Mouse (Mus musculus) limb, embryonic 12.5 days (tissue): ENCODE measurements around the gene Arrb1. TPM values are rescaled to one million over a fixed set of nuclear protein-coding genes. Genes with fewer than 3 reads are reported as not detected.
A peak's percentile ranks its signal among the peaks of the same experiment; 100 is the strongest.

Source experiments
- ATAC-seq: fragments of 200-750 bp; cut with Nextera tagmentation; 2 replicates; pipeline ENCODE4 v1.8.0; 2017; ENCODE audit warnings: low read depth, moderate TSS enrichment; ENCODE audit not compliant: insufficient number of reproducible peaks, insufficient read depth, low FRiP score, low TSS enrichment
- H3K27ac ChIP-seq: fragments of 300-500 bp; sonication (generic); 2 replicates; pipeline ENCODE4 v1.5.1; 2016; ENCODE audit warnings: mild to moderate bottlenecking, moderate library complexity
- H3K27me3 ChIP-seq: fragments of 300-500 bp; sonication (generic); 2 replicates; pipeline ENCODE4 v1.6.1; 2016; ENCODE audit warnings: mild to moderate bottlenecking, moderate library complexity
- H3K36me3 ChIP-seq: fragments of 300-500 bp; sonication (generic); 2 replicates; pipeline ENCODE4 v1.6.1; 2016; ENCODE audit warnings: mild to moderate bottlenecking, moderate library complexity
- H3K4me1 ChIP-seq: fragments of 300-500 bp; sonication (generic); replicated peaks from 2 replicates; pipeline ENCODE4 v1.6.1; 2016
- H3K4me2 ChIP-seq: fragments of 300-500 bp; sonication (generic); 2 replicates; pipeline ENCODE4 v1.6.1; 2016; ENCODE audit warnings: mild to moderate bottlenecking, moderate library complexity
- H3K4me3 ChIP-seq: fragments of 300-500 bp; sonication (generic); replicated peaks from 2 replicates; pipeline ENCODE4 v1.5.1; 2016; ENCODE audit warnings: mild to moderate bottlenecking
- H3K9ac ChIP-seq: fragments of 300-500 bp; sonication (generic); replicated peaks from 2 replicates; pipeline ENCODE4 v1.6.1; 2016; ENCODE audit warnings: mild to moderate bottlenecking, moderate library complexity
- H3K9me3 ChIP-seq: fragments of 300-500 bp; sonication (generic); 2 replicates; pipeline ENCODE4 v1.6.1; 2016; ENCODE audit warnings: mild to moderate bottlenecking, moderate library complexity
- WGBS: fragments of 180-500 bp; shearing (Covaris S2); methylation state at CpG from one replicate; pipeline ENCODE4 v1.1.7; 2016; 5-methylcytosine and 5-hydroxymethylcytosine counted together
- polyA plus RNA-seq: library from polyadenylated mRNA; unstranded; fragments of >200 nt; fragmentation: Nextera tagmentation; extraction: Ambion mirVana; gene quantifications from 2 replicates; pipeline ENCODE4 v1.2.1, GENCODE M21; 2016

Arrb1 gene
- polyA plus RNA-seq, 1 experiment from 2014 or later = 8.1 TPM

GRCm38 (mm10) chr7:99580247-99580646, 45.0 kb downstream of the Arrb1 start:
- Histone ChIP-seq H3K9ac (no peak overlapping the region), H3K4me3 (no peak overlapping the region), H3K4me2 (peak overlapping the region; percentile 43), H3K4me1 (peaks cover 13% of the 10 kb centered on the region), H3K36me3 (peaks cover 4% of the 10 kb centered on the region; the same call in 1 of the 2 replicates), H3K9me3 (no peaks in the 10 kb centered on the region), H3K27me3 (peaks cover 11% of the 10 kb centered on the region), H3K27ac (no peak overlapping the region)
- 33% methylated on average over 6 of the region's 6 CpGs for WGBS
- ATAC-seq = no peak

GRCm38 (mm10) chr7:99582306-99582705, 47.0 kb downstream of the Arrb1 start:
- Histone ChIP-seq H3K36me3 (peaks cover 4% of the 10 kb centered on the region; the same call in 1 of the 2 replicates), H3K4me1 (peaks cover 13% of the 10 kb centered on the region), H3K4me2 (no peak overlapping the region), H3K4me3 (no peak overlapping the region), H3K9ac (no peak overlapping the region), H3K27me3 (peaks cover 11% of the 10 kb centered on the region), H3K27ac (no peak overlapping the region), H3K9me3 (no peaks in the 10 kb centered on the region)
- 75% methylated on average over 7 of the region's 7 CpGs for WGBS
- ATAC-seq = no peak

- Histone ChIP-seq H3K27ac (no peak overlapping the region), H3K4me1 (peaks cover 13% of the 10 kb centered on the region), H3K9ac (no peak overlapping the region), H3K9me3 (no peaks in the 10 kb centered on the region), H3K27me3 (peaks cover 11% of the 10 kb centered on the region), H3K4me2 (no peak overlapping the region), H3K4me3 (no peak overlapping the region), H3K36me3 (peaks cover 4% of the 10 kb centered on the region; the same call in 1 of the 2 replicates)
- no peak for ATAC-seq
- WGBS = 78% methylated on average over 4 of the region's 4 CpGs
Observed at GRCm38 (mm10) chr7:99582867-99583266, 47.6 kb downstream of the Arrb1 start.

- H3K27ac ChIP-seq = no peak overlapping the region
- H3K4me1 ChIP-seq = peaks cover 13% of the 10 kb centered on the region
- no peak overlapping the region; the same call in 1 of the 2 replicates for H3K9ac ChIP-seq
- H3K4me3 ChIP-seq = no peak overlapping the region
- no peak overlapping the region for H3K4me2 ChIP-seq
- H3K27me3 ChIP-seq = peaks cover 11% of the 10 kb centered on the region
- WGBS = 85% methylated on average over 5 of the region's 5 CpGs
- ATAC-seq = no peak
- peaks cover 4% of the 10 kb centered on the region; the same call in 1 of the 2 replicates for H3K36me3 ChIP-seq
- no peaks in the 10 kb centered on the region for H3K9me3 ChIP-seq
Observed at GRCm38 (mm10) chr7:99583625-99584024, 48.4 kb downstream of the Arrb1 start.

DNA sequence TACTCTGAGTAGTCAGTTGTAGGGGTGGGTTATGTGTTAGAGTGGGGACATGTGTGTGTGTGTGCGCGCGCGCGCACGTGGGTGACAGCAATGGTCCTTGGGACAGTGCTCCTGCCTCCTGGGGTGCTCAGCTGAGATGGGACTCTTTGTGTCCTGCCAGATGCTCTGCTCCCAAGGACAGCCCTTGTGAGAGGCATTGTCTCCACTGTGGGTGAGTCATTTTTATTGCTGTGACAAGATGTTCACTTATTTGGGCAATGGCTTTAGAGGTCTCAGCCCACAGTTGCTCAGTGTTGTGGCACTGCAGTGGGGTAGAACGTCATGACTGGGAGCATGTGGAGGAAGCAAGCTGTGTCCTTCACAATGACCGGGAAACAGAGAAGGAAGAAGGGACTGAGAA, 50.7 kb downstream of the Arrb1 start:
- H3K27ac ChIP-seq = no peak overlapping the region
- H3K27me3 ChIP-seq = peaks cover 4% of the 10 kb centered on the region; the same call in 1 of the 2 replicates
- H3K4me1 ChIP-seq = no peaks in the 10 kb centered on the region
- H3K36me3 ChIP-seq = peaks cover 8% of the 10 kb centered on the region
- no peak overlapping the region for H3K4me3 ChIP-seq
- no peaks in the 10 kb centered on the region for H3K9me3 ChIP-seq
- ATAC-seq = no peak
- no peak overlapping the region for H3K9ac ChIP-seq
- WGBS = 85% methylated on average over 8 of the region's 8 CpGs
- H3K4me2 ChIP-seq = no peak overlapping the region

GRCm38 (mm10) chr7:99590064-99590463, 54.8 kb downstream of the Arrb1 start:
- ATAC-seq = no peak
- Histone ChIP-seq H3K4me2 (no peak overlapping the region), H3K27ac (no peak overlapping the region), H3K9ac (no peak overlapping the region), H3K9me3 (no peaks in the 10 kb centered on the region), H3K4me1 (no peaks in the 10 kb centered on the region), H3K27me3 (no peaks in the 10 kb centered on the region), H3K4me3 (no peak overlapping the region), H3K36me3 (peaks cover 41% of the 10 kb centered on the region)
- WGBS = 12% methylated on average over 3 of the region's 3 CpGs

DNA sequence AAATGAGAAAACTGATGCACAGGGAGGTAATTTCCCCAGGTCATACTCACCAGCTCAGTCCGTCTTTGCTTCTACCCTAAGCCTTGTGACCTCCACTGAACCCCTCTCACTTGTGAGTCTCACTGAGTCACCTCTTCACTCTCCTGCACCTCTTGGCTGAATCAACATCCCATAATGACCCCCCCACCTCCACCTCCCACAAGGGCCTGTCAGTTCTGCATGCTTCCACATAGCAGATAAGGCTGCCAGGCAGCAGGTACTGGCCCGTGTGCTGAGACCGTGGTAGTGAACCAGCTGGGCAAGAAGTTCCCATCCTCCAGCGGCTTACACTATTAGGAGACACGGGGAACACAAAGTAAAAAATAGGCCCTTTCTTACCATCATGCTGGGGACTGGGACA, 55.4 kb downstream of the Arrb1 start:
- Histone ChIP-seq H3K4me1 (no peaks in the 10 kb centered on the region), H3K4me3 (no peak overlapping the region), H3K9ac (no peak overlapping the region), H3K27me3 (no peaks in the 10 kb centered on the region), H3K27ac (no peak overlapping the region), H3K36me3 (peaks cover 45% of the 10 kb centered on the region), H3K4me2 (no peak overlapping the region), H3K9me3 (no peaks in the 10 kb centered on the region)
- no peak for ATAC-seq
- 83% methylated on average over 5 of the region's 5 CpGs for WGBS

- no peak for ATAC-seq
- H3K27me3 ChIP-seq = no peaks in the 10 kb centered on the region
- H3K9me3 ChIP-seq = no peaks in the 10 kb centered on the region
- no peak overlapping the region for H3K4me2 ChIP-seq
- no peaks in the 10 kb centered on the region for H3K4me1 ChIP-seq
- H3K36me3 ChIP-seq = peaks cover 51% of the 10 kb centered on the region
- H3K9ac ChIP-seq = no peak overlapping the region
- H3K27ac ChIP-seq = no peak overlapping the region
- 90% methylated on average over 3 of the region's 3 CpGs for WGBS
- H3K4me3 ChIP-seq = no peak overlapping the region
Observed at GRCm38 (mm10) chr7:99592669-99593068, 57.4 kb downstream of the Arrb1 start.

- Histone ChIP-seq H3K27me3 (no peaks in the 10 kb centered on the region), H3K36me3 (peaks cover 62% of the 10 kb centered on the region), H3K4me3 (no peak overlapping the region), H3K9me3 (no peaks in the 10 kb centered on the region), H3K9ac (no peak overlapping the region; the same call in 1 of the 2 replicates), H3K27ac (no peak overlapping the region), H3K4me2 (no peak overlapping the region), H3K4me1 (no peaks in the 10 kb centered on the region)
- 84% methylated on average over 15 of the region's 15 CpGs for WGBS
- no peak for ATAC-seq
Observed at GRCm38 (mm10) chr7:99593868-99594803, 58.9 kb downstream of the Arrb1 start.

- Histone ChIP-seq H3K4me1 (no peaks in the 10 kb centered on the region), H3K36me3 (peaks cover 70% of the 10 kb centered on the region), H3K9me3 (no peaks in the 10 kb centered on the region), H3K4me2 (no peak overlapping the region), H3K27ac (no peak overlapping the region), H3K4me3 (no peak overlapping the region), H3K9ac (no peak overlapping the region), H3K27me3 (no peaks in the 10 kb centered on the region)
- WGBS = 74% methylated on average over 4 of the region's 4 CpGs
- ATAC-seq = no peak
Observed at GRCm38 (mm10) chr7:99598722-99599121, 63.5 kb downstream of the Arrb1 start.

DNA sequence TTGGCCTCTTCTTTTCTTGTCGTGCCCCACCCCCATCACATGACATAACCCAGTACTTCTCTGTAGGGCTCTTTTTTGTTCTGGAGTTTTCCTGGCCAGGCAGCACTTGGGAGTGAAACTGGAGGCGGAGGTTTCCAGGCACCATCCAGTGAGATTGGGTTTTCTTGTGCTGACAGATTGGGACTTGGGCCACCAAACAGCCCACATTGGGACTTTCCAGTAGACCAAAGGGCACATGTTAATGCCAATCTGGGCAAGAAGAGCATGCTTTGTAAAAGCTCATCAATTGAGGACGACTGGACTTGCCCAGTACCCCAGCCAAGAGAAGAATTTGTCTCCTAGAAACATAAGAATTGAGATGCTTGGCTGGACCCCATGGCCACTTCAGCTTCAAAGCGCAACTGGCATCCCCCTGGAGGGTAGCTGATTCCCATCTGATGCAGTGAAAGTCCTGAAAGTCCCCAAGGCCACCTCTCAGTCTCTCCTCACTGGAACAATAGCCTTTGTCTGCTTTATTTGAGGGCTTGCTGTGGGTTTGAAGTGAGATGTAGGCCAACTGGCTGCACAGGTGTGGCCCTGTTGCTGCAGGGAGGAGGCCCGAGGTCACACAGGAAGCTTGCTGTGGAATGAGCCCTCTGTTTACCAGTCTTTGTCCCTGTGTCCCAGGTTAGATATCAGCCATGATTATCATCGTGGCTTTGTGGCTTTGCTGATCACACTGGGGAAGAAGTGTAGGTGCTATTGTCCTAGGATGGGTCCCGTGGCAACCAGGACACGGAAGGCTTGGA, 68.8 kb downstream of the Arrb1 start:
- peaks cover 46% of the 10 kb centered on the region; the same call in 1 of the 2 replicates for H3K36me3 ChIP-seq

More for the DNA sequence above, 68.8 kb downstream of the Arrb1 start:
- no peaks in the 10 kb centered on the region for H3K4me1 ChIP-seq
- WGBS = 84% methylated on average over 8 of the region's 8 CpGs
- H3K4me2 ChIP-seq = no peak overlapping the region
- no peak for ATAC-seq
- H3K9ac ChIP-seq = no peak overlapping the region
- no peaks in the 10 kb centered on the region for H3K27me3 ChIP-seq
- no peak overlapping the region for H3K27ac ChIP-seq
- no peak overlapping the region for H3K4me3 ChIP-seq
- H3K9me3 ChIP-seq = no peaks in the 10 kb centered on the region
